Mouse (Mus musculus) cerebellum, adult 18-20 months (tissue): ENCODE measurements around the gene Tm7sf2.

Experiments
- DNase-seq, 2 experiments: peaks; one replicate each; pipeline ENCODE4 v3.0.0; 2021

Tm7sf2 gene

DNA sequence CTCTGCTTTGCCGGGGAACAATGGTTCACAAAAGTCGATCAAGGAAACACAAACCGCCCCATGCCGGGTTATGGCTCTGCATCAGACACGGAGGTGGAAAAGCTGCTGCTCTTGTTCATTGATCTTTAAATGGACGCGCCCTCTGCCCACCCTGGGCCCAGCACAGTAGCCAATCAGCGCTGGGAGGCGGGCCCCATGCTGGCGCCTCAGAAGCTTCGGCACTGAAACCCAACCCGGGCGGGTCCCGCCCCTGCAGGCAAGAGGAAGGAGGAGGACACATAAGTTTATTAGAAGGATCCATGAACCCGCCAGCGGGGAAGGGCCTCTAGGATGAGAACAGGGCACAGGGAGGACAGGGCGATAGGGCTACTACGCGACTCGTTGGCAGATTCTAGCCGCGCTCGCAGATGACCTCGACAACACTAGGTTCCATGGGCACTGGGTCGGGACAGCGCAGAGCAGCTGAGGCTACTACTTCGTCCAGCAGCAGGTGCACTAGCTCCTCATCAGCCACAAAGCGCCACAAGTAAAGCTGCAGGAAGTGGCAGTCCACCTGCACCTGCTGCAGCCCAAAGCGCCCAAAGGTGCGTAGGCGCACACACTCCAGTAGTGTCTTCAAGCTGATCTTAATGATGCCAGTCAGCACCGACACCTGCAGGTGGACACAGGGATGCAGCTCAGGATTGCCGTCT is at the start of gene Tm7sf2:
Gene Tm7sf2 (minus strand): TSS at position 650 of the 692 bp plus-strand sequence.
- DNase-seq: peak; percentile 85 to 88

- no peak for DNase-seq
Measured at GRCm38 (mm10) chr19:6117346-6117985, 49.3 kb upstream of the Tm7sf2 start.

DNA sequence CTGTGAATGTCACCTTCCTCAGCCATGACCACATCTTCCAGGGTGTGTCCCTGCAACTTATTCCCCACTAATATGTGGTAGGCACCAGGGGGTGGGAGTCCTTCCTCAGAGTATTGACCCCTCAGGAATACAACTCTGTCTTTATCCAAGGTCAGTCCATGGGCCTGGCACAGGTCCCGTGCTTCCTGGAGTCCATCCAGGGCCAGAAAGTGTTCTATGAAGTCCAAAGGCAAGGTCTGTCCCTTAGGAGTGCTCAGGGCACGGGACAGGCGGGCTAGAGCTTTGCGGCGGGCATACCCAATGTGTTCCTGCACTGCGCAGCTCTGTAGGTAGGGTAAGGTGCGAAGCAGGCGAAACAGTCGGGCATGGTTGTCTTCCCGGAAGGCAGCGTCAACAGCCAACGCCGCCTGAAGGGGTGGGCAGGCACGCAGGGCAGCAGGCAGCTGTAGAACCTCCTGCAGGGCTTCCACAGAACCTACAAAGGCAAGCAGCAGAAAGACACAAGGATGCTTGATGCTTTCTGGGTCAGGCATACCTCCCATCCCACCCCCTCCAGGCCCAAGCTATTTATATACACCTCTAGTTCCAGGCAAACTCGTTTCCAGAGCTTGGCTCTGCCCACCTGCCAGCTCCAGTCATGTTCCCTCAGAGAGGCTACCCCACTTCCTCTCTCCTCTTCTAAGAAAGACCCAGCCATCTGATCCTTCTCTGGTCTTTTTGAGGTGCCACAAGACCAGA is 48.1 kb upstream of the Tm7sf2 start:
- no peak for DNase-seq

DNA sequence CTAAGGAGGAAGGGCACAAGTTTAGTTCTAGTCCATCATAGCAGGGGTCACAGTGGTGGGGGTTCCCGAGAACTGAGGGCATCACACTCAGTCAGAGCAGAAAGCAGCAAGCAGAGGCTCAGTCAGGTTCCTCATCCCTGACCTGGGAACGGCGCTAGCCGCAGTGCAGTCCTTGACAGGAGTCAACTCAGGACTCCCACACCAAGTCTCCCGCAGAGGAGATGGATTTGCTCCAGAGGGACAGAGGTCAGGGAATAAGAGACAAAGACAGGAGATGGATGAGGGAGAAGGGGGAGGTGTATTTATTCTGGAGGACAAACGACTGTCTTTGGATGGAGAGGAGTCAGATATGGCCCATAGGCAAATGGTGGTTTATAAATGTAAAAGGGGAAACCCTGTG is 44.9 kb upstream of the Tm7sf2 start:
- DNase-seq: no peak

DNA sequence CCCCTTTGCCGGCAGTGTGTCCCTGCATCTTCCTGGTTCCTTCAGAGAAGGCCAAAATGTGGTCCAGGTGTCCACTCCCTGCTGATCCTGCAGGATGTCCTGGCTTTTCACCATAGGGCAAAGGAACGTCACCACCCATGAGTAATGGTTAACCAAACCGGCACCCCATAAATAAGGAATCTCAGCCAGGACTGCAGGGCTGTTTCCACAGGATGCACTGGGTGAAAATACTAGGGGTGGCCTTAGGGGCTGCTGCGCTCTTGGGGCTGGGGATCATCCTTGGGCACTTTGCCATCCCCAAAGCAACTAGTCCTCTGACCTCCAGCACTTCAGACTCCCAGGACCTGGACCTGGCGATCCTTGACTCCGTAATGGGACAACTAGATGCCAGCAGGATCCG is 37.4 kb upstream of the Tm7sf2 start, which contains the start of gene Naaladl1:
Gene Naaladl1 (plus strand): TSS at position 197 of the 400 bp plus-strand sequence.
- DNase-seq: no peak

DNA sequence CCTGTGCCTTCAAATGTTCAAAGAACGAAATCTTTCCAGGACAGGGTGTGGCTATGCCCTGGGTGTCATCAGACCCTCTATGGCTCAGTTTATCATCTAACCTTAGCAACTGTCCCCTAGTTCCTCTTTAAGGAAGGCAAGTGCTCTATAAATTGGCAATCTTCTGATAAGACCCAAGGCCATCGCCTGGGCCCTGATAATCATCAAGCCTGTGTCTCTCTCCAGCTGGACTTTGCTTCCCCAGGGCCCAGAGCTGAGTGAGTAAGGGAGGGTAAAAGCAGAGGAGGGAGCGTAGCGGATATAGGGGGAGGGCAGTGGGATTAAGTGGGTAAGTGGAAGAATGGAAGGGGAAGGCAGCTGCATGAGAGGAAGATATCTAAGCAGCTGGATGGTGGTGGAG is 36.3 kb upstream of the Tm7sf2 start:
- DNase-seq: no peak

GRCm38 (mm10) chr19:6102169-6102853 is 34.1 kb upstream of the Tm7sf2 start:
- no peak for DNase-seq

DNA sequence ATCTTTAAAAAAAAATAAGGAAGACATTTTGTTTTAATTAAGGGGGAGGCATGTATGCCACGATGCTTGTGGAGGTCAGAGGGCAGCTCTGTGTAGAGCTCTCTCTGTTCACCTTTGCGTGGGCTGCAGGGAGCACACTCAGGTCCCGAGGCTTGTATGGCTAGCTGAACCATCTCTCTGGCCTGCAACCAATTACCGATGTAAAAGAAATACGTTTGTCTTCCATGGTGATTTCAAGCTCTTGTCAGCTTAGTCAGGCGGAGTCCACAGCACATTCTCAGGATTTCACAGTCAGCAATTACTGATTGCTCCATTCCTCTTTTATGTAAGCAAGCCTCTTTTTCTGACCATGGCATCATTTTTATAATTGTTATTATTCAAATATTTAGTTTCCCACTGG is 33.0 kb upstream of the Tm7sf2 start:
- DNase-seq: no peak

- DNase-seq: no peak
Measured at GRCm38 (mm10) chr19:6097847-6098246, 29.7 kb upstream of the Tm7sf2 start.

- no peak for DNase-seq
Measured at GRCm38 (mm10) chr19:6094119-6094518, 25.9 kb upstream of the Tm7sf2 start, which contains the start of gene AC131692.1. AC131692.1 (plus strand) TSS chr19:6094419.

- DNase-seq: no peak
Measured at GRCm38 (mm10) chr19:6088841-6089240, 20.7 kb upstream of the Tm7sf2 start.

DNA sequence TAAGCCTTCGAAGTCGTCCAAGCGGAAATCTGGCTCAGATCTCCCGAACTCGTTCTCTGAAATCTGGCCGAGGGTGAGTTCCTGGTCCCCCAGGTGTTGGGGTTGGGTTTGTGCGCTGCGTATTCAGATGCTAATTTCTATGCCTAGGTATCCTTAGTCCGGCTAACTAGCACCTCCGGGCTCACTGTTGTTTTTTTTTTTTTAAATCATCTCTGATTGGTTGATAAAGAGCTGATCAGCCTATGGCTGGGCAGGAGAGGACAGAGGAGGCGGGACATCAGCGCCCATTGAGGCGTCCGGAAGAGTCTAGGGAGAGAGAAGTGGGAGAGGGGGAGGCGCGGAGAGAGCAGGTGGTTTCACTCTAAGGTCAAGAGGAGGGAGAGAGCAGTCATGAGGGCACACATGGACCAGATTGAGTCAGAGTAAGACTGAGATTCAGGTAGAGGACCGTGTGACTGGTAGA is 17.3 kb upstream of the Tm7sf2 start:
- no peak for DNase-seq

DNA sequence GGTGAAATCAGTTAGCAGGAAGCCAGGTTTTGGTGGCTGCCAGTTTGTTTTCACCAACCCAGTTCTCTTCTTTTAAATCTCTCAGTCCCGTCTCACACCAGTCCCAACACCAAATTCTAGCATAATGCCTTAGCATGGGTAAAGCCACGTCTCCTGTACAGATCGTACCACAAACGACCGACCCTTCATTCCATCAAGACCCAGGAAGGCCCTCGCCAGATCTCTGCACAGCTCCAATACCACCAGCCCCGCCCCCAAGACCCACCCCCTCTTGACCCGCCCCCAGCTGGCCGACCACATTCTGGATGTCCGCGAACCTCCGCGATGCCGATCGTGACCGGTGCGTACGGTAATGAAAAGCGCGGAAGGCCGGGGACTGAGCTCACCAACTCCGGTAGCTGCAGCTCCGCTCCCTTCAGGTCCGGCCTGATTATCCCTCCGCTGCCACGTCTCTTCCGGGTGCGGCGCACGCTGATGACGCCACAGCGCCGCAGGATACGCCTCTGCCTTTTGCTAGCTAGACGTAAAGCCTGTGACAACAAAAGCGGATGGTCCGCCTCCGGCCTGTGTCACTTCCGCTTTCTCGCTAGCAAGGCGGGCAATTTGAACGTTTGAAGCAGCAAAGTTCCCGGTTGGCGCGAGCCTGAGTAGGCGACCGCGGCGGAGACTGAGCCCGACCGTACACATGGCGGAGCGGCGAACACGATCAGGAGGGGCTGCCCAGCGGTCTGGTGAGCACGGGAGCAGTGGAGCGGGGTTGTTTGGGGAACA is 16.5 kb upstream of the Tm7sf2 start, which contains the start of the genes Zfpl1 and Cdca5:
Gene Zfpl1 (minus strand): TSS at position 479 of the 771 bp plus-strand sequence.
Gene Cdca5 (plus strand): TSS at position 506 of the 771 bp plus-strand sequence.
- peak; percentile 97 to 99 for DNase-seq

GRCm38 (mm10) chr19:6082156-6082555 is 14.0 kb upstream of the Tm7sf2 start, which contains the start of gene Gm28374:
Gm28374 (minus strand) TSS chr19:6082256.
- no peak for DNase-seq

DNA sequence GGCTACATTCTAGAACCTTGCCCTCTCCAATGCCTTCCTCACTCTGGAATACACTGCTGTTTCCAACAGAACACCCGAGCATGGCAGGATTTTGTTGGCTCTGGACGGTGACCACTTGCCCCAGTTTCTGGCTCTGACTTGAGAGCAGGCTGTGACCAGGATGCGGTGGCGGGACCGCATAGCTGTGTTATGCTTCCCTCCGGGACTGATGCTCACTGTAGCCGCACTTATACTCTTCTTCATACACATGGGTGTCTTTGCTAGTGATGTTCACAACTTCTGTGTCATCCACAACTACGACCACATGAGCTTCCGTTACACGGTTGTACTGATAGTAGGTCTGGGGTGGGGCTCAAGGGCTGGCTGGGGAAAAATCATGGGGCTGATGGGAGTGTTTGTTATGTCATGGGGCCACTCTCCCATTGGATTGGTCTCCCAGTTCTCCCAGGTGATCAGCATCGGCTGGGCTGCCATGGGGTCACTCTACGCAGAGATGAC is 11.9 kb upstream of the Tm7sf2 start, which contains the start of gene Tmem262:
Gene Tmem262 (plus strand): TSS at position 51 of the 498 bp plus-strand sequence.
- DNase-seq: no peak

GRCm38 (mm10) chr19:6076564-6077393 is 8.6 kb upstream of the Tm7sf2 start, which contains the start of gene Vps51:
Vps51 (minus strand) TSS chr19:6077231.
- DNase-seq: peak; percentile 85 to 88

DNA sequence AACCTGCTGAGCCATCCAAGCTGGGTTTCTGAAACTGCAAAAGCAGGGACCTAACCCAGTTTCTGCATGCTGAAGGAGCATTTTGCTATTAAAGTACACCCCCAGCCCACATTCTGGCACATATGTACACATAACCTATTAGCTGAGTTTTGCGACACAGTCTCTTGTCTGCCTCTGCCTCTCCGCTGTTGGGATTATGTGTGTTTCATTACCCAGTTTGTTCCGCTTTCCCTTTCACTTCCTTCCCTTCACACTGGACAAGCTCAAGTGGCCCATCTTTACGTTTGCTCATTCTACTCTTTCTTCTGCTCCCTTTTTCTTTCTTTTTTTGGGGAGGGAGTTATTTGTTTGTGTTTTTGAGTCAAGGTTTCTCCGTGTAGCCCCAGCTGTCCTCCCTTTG is 5.7 kb upstream of the Tm7sf2 start:
- no peak for DNase-seq

- no peak for DNase-seq
Measured at GRCm38 (mm10) chr19:6071261-6071660, 3.1 kb upstream of the Tm7sf2 start.

DNA sequence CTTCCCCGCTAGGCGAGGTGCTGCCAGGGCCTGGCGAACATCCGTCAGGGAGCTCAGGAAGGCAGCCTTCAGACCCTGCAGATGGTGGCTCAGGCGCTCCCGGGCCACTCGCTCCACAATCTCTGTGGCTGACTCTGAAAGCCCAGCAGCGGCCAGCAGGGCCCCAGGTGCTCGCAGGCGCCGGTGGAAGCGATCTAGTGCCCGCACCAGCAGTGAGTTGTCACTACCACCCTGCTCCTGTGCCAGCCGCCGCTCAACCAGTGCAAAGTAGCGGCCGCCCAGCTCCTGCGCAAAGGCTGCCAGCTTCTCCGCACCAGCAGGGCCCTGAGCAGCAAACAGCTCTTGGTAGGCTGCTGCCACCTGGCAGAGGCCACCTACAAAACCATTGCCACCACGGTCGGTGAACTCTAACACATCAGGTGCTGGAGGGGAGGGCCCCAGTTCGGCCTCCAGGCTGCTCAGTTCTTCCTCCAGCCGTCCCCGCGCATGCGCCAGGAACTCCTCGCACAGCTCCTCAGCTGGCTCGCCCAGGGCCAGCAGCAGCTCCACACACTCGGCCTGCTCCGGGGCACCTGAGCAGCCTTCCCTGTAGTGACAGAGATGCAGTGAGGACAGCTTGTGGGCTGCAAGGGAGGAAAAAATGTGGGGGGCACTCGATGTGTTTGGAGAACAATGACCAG is 2.5 kb upstream of the Tm7sf2 start:
- DNase-seq: no peak

- no peak for DNase-seq
Measured at GRCm38 (mm10) chr19:6069851-6070250, 1.7 kb upstream of the Tm7sf2 start.
